Mouse (Mus musculus): ENCODE results near the gene Cfap61. TPM values are rescaled to one million over a fixed set of nuclear protein-coding genes. Genes with fewer than 3 reads are reported as not detected.

Gene Cfap61
- polyA plus RNA-seq, 2 experiments, result not detected

DNA sequence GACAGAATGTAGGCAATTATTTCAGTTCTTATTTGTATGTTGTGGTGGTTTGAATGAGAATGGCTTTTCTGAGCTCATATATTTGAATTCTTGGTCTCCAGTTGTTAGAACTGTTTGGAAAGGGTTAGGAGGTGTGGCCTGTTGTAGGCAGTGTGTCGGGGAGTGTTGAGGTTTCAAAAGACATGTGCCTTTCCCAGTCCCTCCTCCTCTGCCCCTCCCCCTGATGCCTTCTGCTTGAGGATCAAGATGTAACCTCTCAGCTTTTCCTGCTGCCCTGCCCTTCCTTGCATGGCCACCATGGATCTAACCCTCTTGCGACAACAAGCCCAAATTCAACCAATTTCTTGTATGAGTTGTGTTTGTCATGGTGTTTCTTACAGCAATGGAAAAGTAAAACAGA, 53.2 kb downstream of the Cfap61 start:
- Histone ChIP-seq H3K9ac (replicated peaks) (no peak overlapping the region), H3K9me3 (ENCODE audit: control insufficient read depth, low read length) (no peaks in the 10 kb centered on the region), H3K36me3 (replicated peaks; ENCODE audit: control insufficient read depth, insufficient read depth, low read depth) (no peaks in the 10 kb centered on the region), H3K4me1 (replicated peaks; ENCODE audit: control insufficient read depth in 2 of 2, insufficient read depth in 2 of 2, low read length in 1 of 2) (no peaks in the 10 kb centered on the region), H3K4me2 (ENCODE audit: low read depth) (no peak overlapping the region), H3K27me3 (ENCODE audit: control insufficient read depth, insufficient read depth, low read length) (no peaks in the 10 kb centered on the region), H3K4me3 (ENCODE audit: insufficient read depth in 1 of 2, low read depth in 2 of 2, low read length in 2 of 2) (no peak overlapping the region), H3K27ac (no peak overlapping the region)
- no peak for ATAC-seq (ENCODE audit: insufficient read depth)
- WGBS (ENCODE audit: insufficient replicate concordance), result 68% methylated on average over 2 of the region's 2 CpGs
- no peak for DNase-seq (ENCODE audit: low read depth in 3 of 3, low spot score in 3 of 3)
- no peak for TF ChIP-seq EP300 (IDR thresholded peaks at IDR 0.05; ENCODE audit: low read depth)
- no peak for TF ChIP-seq CTCF (IDR thresholded peaks at IDR 0.05; ENCODE audit: low read depth)

GRCm38 (mm10) chr2:145990446-145990845, 55.9 kb downstream of the Cfap61 start:
- Histone ChIP-seq H3K4me3 (ENCODE audit: insufficient read depth in 1 of 2, low read depth in 2 of 2, low read length in 2 of 2) (no peak overlapping the region), H3K9me3 (ENCODE audit: control insufficient read depth, low read length) (no peaks in the 10 kb centered on the region), H3K27me3 (ENCODE audit: control insufficient read depth, insufficient read depth, low read length) (no peaks in the 10 kb centered on the region), H3K9ac (replicated peaks) (no peak overlapping the region), H3K4me1 (replicated peaks; ENCODE audit: control insufficient read depth in 2 of 2, insufficient read depth in 2 of 2, low read length in 1 of 2) (no peaks in the 10 kb centered on the region), H3K27ac (no peak overlapping the region), H3K4me2 (ENCODE audit: low read depth) (no peak overlapping the region), H3K36me3 (replicated peaks; ENCODE audit: control insufficient read depth, insufficient read depth, low read depth) (no peaks in the 10 kb centered on the region)
- no peak for TF ChIP-seq CTCF (IDR thresholded peaks at IDR 0.05; ENCODE audit: low read depth)
- no peak for TF ChIP-seq EP300 (IDR thresholded peaks at IDR 0.05; ENCODE audit: low read depth)
- WGBS (ENCODE audit: insufficient replicate concordance), result 45% methylated on average over 2 of the region's 2 CpGs
- no peak for ATAC-seq (ENCODE audit: insufficient read depth)
- DNase-seq (ENCODE audit: low read depth in 3 of 3, low spot score in 3 of 3), result no peak

DNA sequence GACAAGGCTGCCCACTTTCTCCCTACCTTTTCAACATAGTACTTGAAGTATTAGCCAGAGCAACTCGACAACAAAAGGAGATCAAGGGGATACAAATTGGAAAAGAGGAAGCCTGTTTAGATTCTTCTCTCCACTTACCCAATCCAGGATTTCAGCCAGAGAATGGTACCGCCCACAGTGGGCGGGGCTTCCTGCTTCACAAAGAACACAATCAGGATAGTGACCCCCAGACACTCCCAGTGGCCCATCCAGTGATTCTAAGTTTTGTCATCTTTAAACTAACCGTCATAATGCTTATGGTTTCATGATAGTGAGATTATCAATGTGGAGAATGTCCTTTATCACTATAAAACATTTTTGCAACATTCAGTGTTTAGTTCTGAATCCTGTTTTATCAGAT, 61.9 kb downstream of the Cfap61 start:
- DNase-seq (ENCODE audit: low read depth in 3 of 3, low spot score in 3 of 3) (no peak), ATAC-seq (ENCODE audit: insufficient read depth) (no peak)
- Histone ChIP-seq H3K9ac (replicated peaks) (no peak overlapping the region), H3K4me2 (ENCODE audit: low read depth) (no peak overlapping the region), H3K27me3 (ENCODE audit: control insufficient read depth, insufficient read depth, low read length) (no peaks in the 10 kb centered on the region), H3K27ac (no peak overlapping the region), H3K4me3 (ENCODE audit: insufficient read depth in 1 of 2, low read depth in 2 of 2, low read length in 2 of 2) (no peak overlapping the region), H3K9me3 (ENCODE audit: control insufficient read depth, low read length) (no peaks in the 10 kb centered on the region), H3K4me1 (replicated peaks; ENCODE audit: control insufficient read depth in 2 of 2, insufficient read depth in 2 of 2, low read length in 1 of 2) (no peaks in the 10 kb centered on the region), H3K36me3 (replicated peaks; ENCODE audit: control insufficient read depth, insufficient read depth, low read depth) (no peaks in the 10 kb centered on the region)
- TF ChIP-seq EP300 (IDR thresholded peaks at IDR 0.05; ENCODE audit: low read depth), result no peak
- TF ChIP-seq CTCF (IDR thresholded peaks at IDR 0.05; ENCODE audit: low read depth), result no peak
- WGBS (ENCODE audit: insufficient replicate concordance), result 35% methylated on average over 4 of the region's 4 CpGs

- DNase-seq (ENCODE audit: low read depth in 3 of 3, low spot score in 3 of 3) (no peak), ATAC-seq (ENCODE audit: insufficient read depth) (no peak)
- no peaks in the 10 kb centered on the region for H3K36me3 ChIP-seq (replicated peaks; ENCODE audit: control insufficient read depth, insufficient read depth, low read depth)
- H3K4me2 ChIP-seq (ENCODE audit: low read depth), result no peak overlapping the region
- H3K27me3 ChIP-seq (ENCODE audit: control insufficient read depth, insufficient read depth, low read length), result no peaks in the 10 kb centered on the region
- no peaks in the 10 kb centered on the region for H3K4me1 ChIP-seq (replicated peaks; ENCODE audit: control insufficient read depth in 2 of 2, insufficient read depth in 2 of 2, low read length in 1 of 2)
- 49% methylated on average over 5 of the region's 5 CpGs for WGBS (ENCODE audit: insufficient replicate concordance)
- no peaks in the 10 kb centered on the region for H3K9me3 ChIP-seq (ENCODE audit: control insufficient read depth, low read length)
- TF ChIP-seq CTCF (IDR thresholded peaks at IDR 0.05; ENCODE audit: low read depth) (no peak), EP300 (IDR thresholded peaks at IDR 0.05; ENCODE audit: low read depth) (no peak)
- H3K4me3 ChIP-seq (ENCODE audit: insufficient read depth in 1 of 2, low read depth in 2 of 2, low read length in 2 of 2), result no peak overlapping the region
- H3K9ac ChIP-seq (replicated peaks), result no peak overlapping the region
- no peak overlapping the region for H3K27ac ChIP-seq
These were observed 63.5 kb downstream of the Cfap61 start for GRCm38 (mm10) chr2:145997956-145998525.

GRCm38 (mm10) chr2:146008801-146009200, 74.2 kb downstream of the Cfap61 start:
- Histone ChIP-seq H3K4me1 (replicated peaks; ENCODE audit: control insufficient read depth in 2 of 2, insufficient read depth in 2 of 2, low read length in 1 of 2) (no peaks in the 10 kb centered on the region; a peak in 1 of 4 replicates), H3K4me3 (ENCODE audit: insufficient read depth in 1 of 2, low read depth in 2 of 2, low read length in 2 of 2) (no peak overlapping the region), H3K27ac (no peak overlapping the region), H3K4me2 (ENCODE audit: low read depth) (no peak overlapping the region), H3K27me3 (ENCODE audit: control insufficient read depth, insufficient read depth, low read length) (no peaks in the 10 kb centered on the region), H3K9me3 (ENCODE audit: control insufficient read depth, low read length) (no peaks in the 10 kb centered on the region), H3K36me3 (replicated peaks; ENCODE audit: control insufficient read depth, insufficient read depth, low read depth) (no peaks in the 10 kb centered on the region), H3K9ac (replicated peaks) (no peak overlapping the region)
- DNase-seq (ENCODE audit: low read depth in 3 of 3, low spot score in 3 of 3) (no peak), ATAC-seq (ENCODE audit: insufficient read depth) (no peak)
- TF ChIP-seq EP300 (IDR thresholded peaks at IDR 0.05; ENCODE audit: low read depth) (no peak), CTCF (IDR thresholded peaks at IDR 0.05; ENCODE audit: low read depth) (no peak)
- 70% methylated on average over 6 of the region's 6 CpGs for WGBS (ENCODE audit: insufficient replicate concordance)
